Mouse (Mus musculus) G1E (cell line): ENCODE data around the gene Acod1.

Source experiments
- CTCF ChIP-seq: IDR thresholded peaks from 2 replicates; pipeline ENCODE4 v1.5.1; 2012; ENCODE audit warnings: low read depth, low read length, inconsistent platforms, mixed read lengths
- GATA1 ChIP-seq: IDR thresholded peaks from 2 replicates; pipeline ENCODE4 v1.6.1; 2012; ENCODE audit warnings: borderline replicate concordance, low read length, inconsistent platforms, mixed read lengths
- GATA2 ChIP-seq: IDR thresholded peaks from 2 replicates; pipeline ENCODE4 v1.6.1; 2012; ENCODE audit warnings: low read depth, low read length, inconsistent platforms, borderline replicate concordance
- POLR2AphosphoS5 ChIP-seq: IDR thresholded peaks from 2 replicates; pipeline ENCODE4 v1.6.1; 2012; ENCODE audit warnings: low read depth, low read length, inconsistent platforms; ENCODE audit not compliant: insufficient replicate concordance
- TAL1 ChIP-seq: conservative IDR thresholded peaks from 2 replicates; pipeline ENCODE4 v1.6.1; 2012; ENCODE audit warnings: low read depth, low read length, inconsistent platforms, mixed read lengths

DNA sequence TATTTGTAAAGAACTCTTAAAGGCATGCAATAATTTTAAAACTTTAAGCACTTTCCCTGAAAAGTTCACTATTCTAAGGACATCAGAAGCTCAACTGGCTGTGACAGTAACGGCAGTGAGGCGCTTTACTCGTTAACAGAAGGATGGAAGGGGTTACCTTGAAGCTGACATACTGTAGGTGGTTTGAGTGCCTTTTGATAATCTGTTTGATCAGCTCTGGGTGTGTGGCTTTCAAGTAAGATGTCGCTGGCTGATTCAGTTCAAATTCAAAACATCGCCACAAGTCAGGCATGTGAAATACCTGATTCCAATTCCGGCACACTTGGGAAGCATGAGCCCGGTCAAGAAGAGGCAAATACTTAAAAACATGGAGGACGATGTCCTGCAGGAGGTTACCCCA, 48.3 kb downstream of the Acod1 start:
- TF ChIP-seq GATA2 (no peak), CTCF (no peak), TAL1 (no peak), GATA1 (no peak), POLR2AphosphoS5 (no peak)
